Mouse (Mus musculus) ovary, postnatal 10 days (tissue): ENCODE measurements around the gene Lemd2.
A peak's percentile ranks its signal among the peaks of the same experiment; 100 is the strongest.
"Not testable (repeated sequence)": the region's sequence is repeated elsewhere in the genome, so short reads cannot be mapped to it uniquely, and the experiment has no call there.

Experiments
- DNase-seq: peaks from one replicate; pipeline ENCODE4 v3.0.0; 2022; ENCODE audit warnings: low spot score

Gene Lemd2

DNA sequence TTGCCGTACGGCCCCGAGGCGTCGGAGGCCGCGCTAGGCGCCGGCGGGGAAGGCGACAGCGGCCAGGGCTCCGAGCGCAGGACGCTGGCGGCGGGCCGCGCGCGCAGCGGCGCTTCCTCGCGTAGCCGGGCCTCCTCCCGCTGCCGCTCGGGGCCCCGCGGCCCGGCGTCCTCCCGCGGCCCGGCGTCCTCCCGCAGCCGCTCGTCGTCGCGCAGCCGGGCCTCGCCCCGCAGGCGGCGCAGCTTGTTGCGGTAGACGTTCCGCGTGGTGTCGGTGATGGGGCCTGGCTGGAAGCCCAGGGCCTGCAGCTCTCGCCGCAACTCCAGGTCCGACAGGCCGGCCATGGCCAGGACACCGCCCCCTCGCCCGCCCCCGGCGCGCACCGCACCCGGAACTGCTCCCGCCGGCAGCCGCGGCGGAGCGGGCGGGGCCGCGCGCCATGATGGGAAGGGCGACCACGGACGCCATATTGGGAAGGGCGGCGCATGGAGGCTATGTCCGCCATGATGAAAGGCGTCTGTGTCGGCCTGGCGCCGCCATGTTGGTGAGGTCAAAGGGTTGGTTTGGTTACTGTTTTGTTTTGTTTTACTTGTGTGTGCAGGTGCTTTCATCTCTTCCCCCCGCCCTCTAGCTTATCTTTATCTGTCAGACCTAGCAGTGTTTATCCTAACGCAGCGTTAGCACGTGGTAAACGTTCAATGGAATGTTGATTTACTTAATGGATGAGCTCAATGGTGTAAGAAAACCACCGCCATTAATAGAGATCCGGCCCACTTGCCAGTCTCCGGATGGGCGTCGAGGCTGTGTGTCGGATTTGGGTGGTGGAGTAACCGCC, at the start of gene Lemd2:
Lemd2 (minus strand) TSS at position 395 of the 835 bp plus-strand sequence.
- DNase-seq, result peak; percentile 88

GRCm38 (mm10) chr17:27251150-27251549, 46.9 kb upstream of the Lemd2 start:
- no peak for DNase-seq

GRCm38 (mm10) chr17:27250461-27250860, 46.2 kb upstream of the Lemd2 start:
- no peak for DNase-seq

GRCm38 (mm10) chr17:27249073-27249472, 44.8 kb upstream of the Lemd2 start:
- no peak for DNase-seq

- no peak for DNase-seq
Measured at GRCm38 (mm10) chr17:27247680-27248386, 43.6 kb upstream of the Lemd2 start.

DNA sequence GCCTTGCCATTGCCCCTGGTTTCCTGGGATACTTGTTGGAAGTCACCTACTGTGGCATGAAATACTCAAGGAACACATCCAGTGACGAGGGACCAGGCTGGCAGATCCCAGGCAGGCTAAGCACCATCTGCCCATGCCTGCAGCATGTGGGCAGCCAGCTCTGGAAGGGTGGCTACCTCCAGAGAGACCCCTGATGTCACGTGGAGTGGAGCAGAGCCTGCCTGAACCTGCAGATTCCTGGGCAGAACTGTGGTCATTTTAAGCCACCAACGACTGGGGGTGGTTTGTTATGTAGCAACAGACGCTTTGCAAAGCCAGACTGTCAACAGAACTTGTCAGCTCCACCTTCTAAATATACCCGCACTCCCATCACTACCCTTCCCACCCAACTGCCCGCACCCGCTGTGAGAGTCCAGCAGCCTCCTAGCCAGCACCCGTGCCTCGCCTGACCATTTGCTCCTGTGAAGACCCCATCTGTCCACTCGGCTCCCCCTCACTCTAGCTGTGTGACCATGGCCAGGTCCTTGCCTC, 41.6 kb upstream of the Lemd2 start:
- no peak for DNase-seq

GRCm38 (mm10) chr17:27244912-27245311, 40.6 kb upstream of the Lemd2 start:
- no peak for DNase-seq

DNA sequence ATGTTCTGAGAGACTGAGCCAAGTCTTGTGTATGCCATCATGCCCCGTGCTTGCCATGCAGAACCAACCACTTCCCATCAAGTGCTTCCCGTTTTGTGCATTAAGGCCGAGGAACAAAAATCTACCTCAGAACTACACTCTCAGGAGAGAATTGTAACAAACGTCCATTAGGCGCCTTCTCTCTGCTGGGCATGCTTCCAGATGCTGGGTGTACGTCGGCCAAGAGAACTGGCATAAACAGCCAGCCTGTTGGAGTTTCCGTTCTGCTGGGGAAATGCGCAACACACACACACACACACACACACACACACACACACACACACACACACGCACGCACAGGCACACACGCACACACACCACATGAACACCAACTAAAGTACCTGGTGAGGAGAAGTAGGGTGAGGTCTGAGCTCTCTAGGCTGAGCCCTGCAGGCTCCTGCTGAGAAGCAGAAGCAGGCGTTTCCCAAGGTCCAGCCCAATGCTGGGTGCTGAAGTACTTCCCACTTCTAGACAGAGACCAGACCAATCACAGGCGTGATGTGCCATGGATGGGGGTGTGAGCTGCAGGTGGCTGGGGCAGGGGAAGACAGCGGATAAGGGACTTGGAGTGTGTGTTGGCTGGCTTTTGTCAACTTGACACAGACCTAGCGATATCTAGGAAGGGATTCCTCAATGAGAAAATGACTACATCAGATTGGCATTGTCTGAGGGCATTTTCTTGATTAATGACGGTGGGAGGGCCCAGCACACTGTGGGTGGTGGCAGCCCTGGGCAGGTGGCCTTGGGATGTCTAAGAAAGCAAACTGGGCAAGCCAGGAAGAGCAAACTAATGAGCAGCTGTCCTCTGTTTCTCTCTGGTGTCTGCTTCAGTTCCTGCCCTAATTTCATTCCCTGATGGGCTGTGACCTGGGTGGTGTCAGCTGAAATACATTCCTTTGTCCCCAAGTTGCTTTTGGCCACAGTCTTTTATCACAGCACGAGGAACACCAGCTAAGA, 38.2 kb upstream of the Lemd2 start:
- DNase-seq, result peak; percentile 55

DNA sequence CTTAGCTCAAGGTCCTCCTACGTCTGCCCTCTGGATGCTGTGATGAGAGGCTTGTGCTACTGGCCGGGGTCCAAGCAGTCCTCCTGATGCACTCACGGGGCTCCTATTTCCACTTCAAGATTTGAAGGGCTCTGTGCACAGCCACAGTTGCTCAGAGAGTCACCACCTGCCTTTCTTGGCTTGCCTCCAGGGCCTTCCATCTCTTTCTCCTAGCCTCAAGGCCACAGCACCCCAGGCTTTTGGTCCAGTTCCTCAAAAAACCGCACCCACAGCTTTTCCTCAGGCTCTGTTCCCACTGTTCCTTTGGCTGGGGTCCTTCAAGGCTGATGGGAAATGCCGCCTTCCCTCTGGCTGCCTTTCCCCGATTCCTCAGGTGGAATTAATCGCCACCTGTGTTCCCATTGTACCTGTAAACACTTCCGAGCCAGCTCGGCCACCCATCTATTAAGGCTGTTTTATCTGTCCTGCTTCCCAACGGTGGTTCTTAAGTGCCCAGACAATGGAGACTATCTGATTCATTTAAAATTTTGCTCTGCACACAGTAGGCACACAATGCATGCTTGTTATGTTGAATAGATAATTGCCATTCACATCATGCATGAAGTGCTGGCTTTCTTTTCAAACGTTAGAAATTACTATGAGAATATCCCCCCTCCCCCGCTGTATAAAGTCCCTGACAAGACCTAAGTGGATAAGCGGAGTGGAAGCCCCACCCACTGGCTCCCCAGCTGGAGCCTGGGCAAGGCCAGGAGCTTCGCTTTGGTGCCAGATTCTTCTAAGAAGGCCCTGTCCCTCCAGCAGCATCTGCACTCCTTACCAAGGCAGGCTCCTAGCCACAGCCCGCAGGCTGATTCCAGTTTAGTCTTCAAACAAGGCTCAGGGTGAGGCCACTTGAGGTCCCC, 36.5 kb upstream of the Lemd2 start:
- DNase-seq, result peak; percentile 40

GRCm38 (mm10) chr17:27239941-27240340, 35.7 kb upstream of the Lemd2 start:
- no peak for DNase-seq

GRCm38 (mm10) chr17:27238637-27239036, 34.4 kb upstream of the Lemd2 start:
- no peak for DNase-seq

- no peak for DNase-seq
Measured at GRCm38 (mm10) chr17:27237731-27238130, 33.5 kb upstream of the Lemd2 start.

GRCm38 (mm10) chr17:27233298-27233697, 29.0 kb upstream of the Lemd2 start:
- DNase-seq, result no peak

- no peak for DNase-seq
Measured at GRCm38 (mm10) chr17:27232176-27232575, 27.9 kb upstream of the Lemd2 start.

- DNase-seq, result not testable (repeated sequence)
Measured at GRCm38 (mm10) chr17:27231586-27231985, 27.3 kb upstream of the Lemd2 start.

DNA sequence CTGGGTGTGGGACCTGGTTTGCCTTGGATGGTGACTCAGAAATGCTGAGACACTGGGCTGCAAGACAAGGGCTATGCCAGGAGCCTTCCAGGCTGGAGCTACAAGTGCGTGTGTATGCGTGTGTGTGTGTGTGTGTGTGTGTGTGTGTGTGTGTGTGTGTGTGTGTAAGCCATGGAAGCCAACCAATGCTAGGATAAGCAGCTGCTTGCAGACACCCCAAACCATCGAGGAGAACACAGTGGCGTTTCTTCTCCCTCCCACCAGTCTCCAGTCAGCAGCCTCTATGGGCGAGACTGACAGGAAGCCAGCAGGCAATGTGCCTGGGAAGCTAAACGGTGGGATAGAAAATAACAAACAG, 26.9 kb upstream of the Lemd2 start:
- no peak for DNase-seq

DNA sequence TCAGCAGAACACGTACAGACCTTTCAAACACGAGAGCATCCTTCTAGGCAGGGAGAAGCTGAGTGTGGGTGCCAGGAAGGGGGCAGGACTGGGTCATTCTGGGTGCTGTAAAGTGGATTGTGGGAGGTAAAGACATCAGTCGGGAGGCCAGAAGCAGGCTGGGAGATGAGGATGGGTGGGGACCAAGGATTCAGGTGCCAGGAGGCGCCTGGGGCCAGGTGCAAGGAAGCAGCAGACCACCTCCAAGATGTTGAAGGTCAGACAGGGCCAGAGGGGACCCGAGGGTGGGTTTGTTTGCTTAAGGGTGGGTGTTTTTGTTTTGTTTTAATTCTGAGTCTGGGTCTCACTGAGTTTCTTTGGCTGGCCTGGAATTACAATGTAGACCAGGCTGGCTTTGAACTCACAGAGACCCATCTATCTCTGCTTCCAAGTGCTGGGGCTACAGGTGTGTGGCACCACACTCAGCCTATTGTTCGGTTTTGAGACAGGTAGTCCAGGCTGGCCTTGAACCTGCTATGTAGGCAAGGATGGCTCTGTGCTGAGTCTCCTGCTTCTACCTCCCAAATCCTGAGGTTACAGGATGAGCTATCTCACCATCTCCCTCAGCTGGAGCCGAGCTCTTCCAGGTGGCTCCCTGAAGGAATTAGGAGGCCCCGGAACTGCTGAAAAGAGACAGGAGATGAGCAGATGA, 26.3 kb upstream of the Lemd2 start:
- no peak for DNase-seq

- DNase-seq, result no peak
Measured at GRCm38 (mm10) chr17:27229710-27230454, 25.6 kb upstream of the Lemd2 start.

GRCm38 (mm10) chr17:27228216-27228915, 24.1 kb upstream of the Lemd2 start:
- peak; percentile 89 for DNase-seq
